Mouse (Mus musculus) kidney, postnatal 0 days (tissue): ENCODE data around the gene Phgdh. TPM values are rescaled to one million over a fixed set of nuclear protein-coding genes. Genes with fewer than 3 reads are reported as not detected.

ENCODE experiments used
- ATAC-seq: fragments of 200-750 bp; cut with Nextera tagmentation; replicated peaks from 2 replicates; pipeline ENCODE4 v1.8.0; 2017; ENCODE audit warnings: low read depth, moderate number of reproducible peaks, moderate TSS enrichment, moderate library complexity; ENCODE audit not compliant: low FRiP score
- DNase-seq: peaks from one replicate; pipeline ENCODE4 v3.0.0-alpha.2; 2016; ENCODE audit warnings: low spot score
- H3K27ac ChIP-seq: fragments of 300-500 bp; sonication (generic); 2 replicates; pipeline ENCODE4 v1.5.1; 2014; ENCODE audit warnings: mild to moderate bottlenecking
- H3K27me3 ChIP-seq: fragments of 300-500 bp; sonication (generic); 2 replicates; pipeline ENCODE4 v1.6.1; 2014; ENCODE audit warnings: low read length, mixed read lengths; ENCODE audit not compliant: insufficient read depth
- H3K36me3 ChIP-seq: fragments of 300-500 bp; sonication (generic); 2 replicates; pipeline ENCODE4 v1.6.1; 2014; ENCODE audit warnings: low read length, mixed read lengths; ENCODE audit not compliant: insufficient read depth
- H3K4me1 ChIP-seq: fragments of 300-500 bp; sonication (generic); replicated peaks from 2 replicates; pipeline ENCODE4 v1.6.1; 2014; ENCODE audit warnings: antibody characterized with exemption, low read length, mixed read lengths; ENCODE audit not compliant: insufficient read depth
- H3K4me2 ChIP-seq: fragments of 300-500 bp; sonication (generic); 2 replicates; pipeline ENCODE4 v1.6.1; 2014; ENCODE audit warnings: mild to moderate bottlenecking, low read length, moderate library complexity, mixed read lengths
- H3K4me3 ChIP-seq: fragments of 300-500 bp; sonication (generic); replicated peaks from 2 replicates; pipeline ENCODE4 v1.5.1; 2014; ENCODE audit warnings: low read depth, low read length
- H3K9ac ChIP-seq: fragments of 300-500 bp; sonication (generic); 2 replicates; pipeline ENCODE4 v1.6.1; 2014; ENCODE audit warnings: low read depth, low read length
- H3K9me3 ChIP-seq: fragments of 300-500 bp; sonication (generic); replicated peaks from 2 replicates; pipeline ENCODE4 v1.6.1; 2016; ENCODE audit warnings: low read length, inconsistent platforms, mixed read lengths
- CTCF ChIP-seq: IDR thresholded peaks from 2 replicates; pipeline ENCODE4 v1.5.1; 2016; ENCODE audit warnings: antibody characterized with exemption, low read depth, mild to moderate bottlenecking, moderate library complexity
- WGBS: fragments of 180-500 bp; shearing (Covaris S2); extraction: QIAGEN DNeasy Blood & Tissue Kit; methylation state at CpG from one replicate; pipeline ENCODE4 v1.1.7; 2014; 5-methylcytosine and 5-hydroxymethylcytosine counted together
- polyA plus RNA-seq: library from polyadenylated mRNA; unstranded; fragments of >200 nt; fragmentation: Nextera tagmentation; extraction: Ambion mirVana; gene quantifications from 2 replicates; pipeline ENCODE4 v1.2.1, GENCODE M21; 2015

Phgdh gene
- polyA plus RNA-seq, 1 experiment from 2014 or later, result 312 TPM

- H3K36me3 ChIP-seq, result peaks cover 23% of the 10 kb centered on the region
- 84% methylated on average over 9 of the region's 9 CpGs for WGBS
- no peak for TF ChIP-seq CTCF
Observed at GRCm38 (mm10) chr3:98324235-98324634, 15.6 kb downstream of the Phgdh start.

GRCm38 (mm10) chr3:98322209-98322608, 17.6 kb downstream of the Phgdh start:
- ATAC-seq (no peak), DNase-seq (no peak)
- Histone ChIP-seq H3K27me3 (no peaks in the 10 kb centered on the region), H3K4me2 (no peak overlapping the region), H3K9me3 (no peaks in the 10 kb centered on the region), H3K4me1 (no peaks in the 10 kb centered on the region), H3K4me3 (no peak overlapping the region), H3K9ac (no peak overlapping the region), H3K36me3 (peaks cover 35% of the 10 kb centered on the region), H3K27ac (no peak overlapping the region)
- TF ChIP-seq CTCF, result no peak
- 95% methylated on average over 5 of the region's 5 CpGs for WGBS

More at GRCm38 (mm10) chr3:98324235-98324634, 15.6 kb downstream of the Phgdh start:
- ATAC-seq (no peak; the same call in 1 of the 2 replicates), DNase-seq (no peak)
- Histone ChIP-seq H3K27me3 (no peaks in the 10 kb centered on the region), H3K4me2 (no peak overlapping the region), H3K9ac (no peak overlapping the region), H3K4me1 (no peaks in the 10 kb centered on the region), H3K4me3 (no peak overlapping the region), H3K27ac (no peak overlapping the region), H3K9me3 (no peaks in the 10 kb centered on the region)

- 68% methylated on average over 2 of the region's 2 CpGs for WGBS
- Histone ChIP-seq H3K27me3 (no peaks in the 10 kb centered on the region), H3K9me3 (no peaks in the 10 kb centered on the region), H3K9ac (no peak overlapping the region), H3K27ac (no peak overlapping the region), H3K4me3 (no peak overlapping the region), H3K36me3 (peaks cover 38% of the 10 kb centered on the region), H3K4me1 (no peaks in the 10 kb centered on the region), H3K4me2 (no peak overlapping the region)
- TF ChIP-seq CTCF, result no peak
- DNase-seq, result no peak
- no peak for ATAC-seq
Observed at GRCm38 (mm10) chr3:98319190-98319589, 20.6 kb downstream of the Phgdh start.

- Histone ChIP-seq H3K4me3 (no peak overlapping the region), H3K9ac (no peak overlapping the region), H3K4me1 (no peaks in the 10 kb centered on the region), H3K36me3 (peaks cover 28% of the 10 kb centered on the region), H3K27ac (no peak overlapping the region), H3K27me3 (no peaks in the 10 kb centered on the region), H3K4me2 (no peak overlapping the region), H3K9me3 (no peaks in the 10 kb centered on the region)
- WGBS, result 55% methylated on average over 3 of the region's 3 CpGs
- DNase-seq (no peak), ATAC-seq (no peak)
- no peak for TF ChIP-seq CTCF
Observed at GRCm38 (mm10) chr3:98317143-98317542, 22.6 kb downstream of the Phgdh start.

- Histone ChIP-seq H3K4me3 (no peak overlapping the region), H3K4me2 (no peak overlapping the region), H3K4me1 (no peaks in the 10 kb centered on the region), H3K27me3 (no peaks in the 10 kb centered on the region), H3K9ac (no peak overlapping the region), H3K36me3 (peaks cover 21% of the 10 kb centered on the region), H3K27ac (no peak overlapping the region), H3K9me3 (no peaks in the 10 kb centered on the region)
- TF ChIP-seq CTCF, result no peak
- DNase-seq (no peak), ATAC-seq (no peak)
- 69% methylated on average over 2 of the region's 2 CpGs for WGBS
Observed at GRCm38 (mm10) chr3:98315181-98315580, 24.6 kb downstream of the Phgdh start.

- H3K4me3 ChIP-seq, result no peak overlapping the region
- no peaks in the 10 kb centered on the region for H3K4me1 ChIP-seq
- peaks cover 13% of the 10 kb centered on the region for H3K36me3 ChIP-seq
- H3K4me2 ChIP-seq, result no peak overlapping the region
- no peak overlapping the region for H3K27ac ChIP-seq
- 78% methylated on average over 9 of the region's 9 CpGs for WGBS
- no peaks in the 10 kb centered on the region for H3K27me3 ChIP-seq
- ATAC-seq (no peak; the same call in 1 of the 2 replicates), DNase-seq (no peak)
- no peak overlapping the region for H3K9ac ChIP-seq
- no peaks in the 10 kb centered on the region for H3K9me3 ChIP-seq
- no peak for TF ChIP-seq CTCF
Observed at GRCm38 (mm10) chr3:98313294-98314155, 26.3 kb downstream of the Phgdh start.
